Mouse (Mus musculus) lung, postnatal 0 days (tissue): Measurements from ENCODE around the gene Hist1h2br.

Experiments used
- CTCF ChIP-seq: IDR thresholded peaks from 2 replicates; pipeline ENCODE4 v1.5.1; 2016; ENCODE audit warnings: antibody characterized with exemption, mild to moderate bottlenecking
- EP300 ChIP-seq: IDR thresholded peaks from 2 replicates; pipeline ENCODE4 v1.6.1; 2016; ENCODE audit warnings: antibody characterized with exemption, mild to moderate bottlenecking, control low read depth

- TF ChIP-seq CTCF = no peak
- TF ChIP-seq EP300 = no peak
Observed at GRCm38 (mm10) chr13:21881878-21882669, 48.5 kb downstream of the Hist1h2br start.
